Mouse (Mus musculus) small intestine, adult 2 months (tissue): ENCODE measurements around the gene Rasal2. TPM values are rescaled to one million over a fixed set of nuclear protein-coding genes. Genes with fewer than 3 reads are reported as not detected.
A peak's percentile ranks its signal among the peaks of the same experiment; 100 is the strongest.

Experiments
- H3K27ac ChIP-seq: fragments of 200-500 bp; 2 replicates; pipeline ENCODE4 v1.5.1; 2012; ENCODE audit warnings: low read depth, low read length, control low read depth, inconsistent platforms; ENCODE audit not compliant: insufficient read depth
- H3K27me3 ChIP-seq: fragments of 200-500 bp; 2 replicates; pipeline ENCODE4 v1.6.1; 2012; ENCODE audit warnings: mild to moderate bottlenecking, moderate library complexity, low read length, inconsistent platforms; ENCODE audit not compliant: control insufficient read depth, insufficient read depth
- H3K36me3 ChIP-seq: fragments of 200-500 bp; 2 replicates; pipeline ENCODE4 v1.6.1; 2012; ENCODE audit warnings: mild to moderate bottlenecking, low read length, control low read depth, inconsistent platforms; ENCODE audit not compliant: control insufficient read depth, insufficient read depth
- H3K4me1 ChIP-seq: fragments of 200-500 bp; 2 replicates; pipeline ENCODE4 v1.6.1; 2012; ENCODE audit warnings: low read length, inconsistent platforms, mixed read lengths; ENCODE audit not compliant: control insufficient read depth, insufficient read depth, insufficient read length
- H3K4me3 ChIP-seq: fragments of 200-500 bp; 2 replicates; pipeline ENCODE4 v1.5.1; 2012; ENCODE audit warnings: low read depth, mild to moderate bottlenecking, control low read depth, inconsistent platforms, low read length, moderate library complexity
- CTCF ChIP-seq: fragments of 200-500 bp; IDR thresholded peaks from 2 replicates; pipeline ENCODE4 v1.5.1; 2012; ENCODE audit warnings: low read depth, mild to moderate bottlenecking, control low read depth, inconsistent platforms, low read length, moderate library complexity, mixed read lengths; ENCODE audit not compliant: insufficient replicate concordance, insufficient read length; ENCODE audit errors: extremely low read depth
- POLR2A ChIP-seq: fragments of 200-500 bp; IDR thresholded peaks from 2 replicates; pipeline ENCODE4 v1.6.1; 2012; ENCODE audit warnings: low read depth, mild to moderate bottlenecking, control low read depth, inconsistent platforms, low read length, moderate library complexity
- WGBS: fragments of 180-500 bp; shearing (Covaris S2); methylation state at CpG from one replicate; pipeline ENCODE4 v1.1.7; 2018; 5-methylcytosine and 5-hydroxymethylcytosine counted together
- polyA plus RNA-seq: library from polyadenylated mRNA; depleted of rRNA; stranded (reverse); fragments of >200 nt; gene quantifications from 2 replicates; pipeline ENCODE4 v1.2.3, GENCODE M21; 2012

Gene Rasal2
- polyA plus RNA-seq, 1 experiment: 1.4 TPM

DNA sequence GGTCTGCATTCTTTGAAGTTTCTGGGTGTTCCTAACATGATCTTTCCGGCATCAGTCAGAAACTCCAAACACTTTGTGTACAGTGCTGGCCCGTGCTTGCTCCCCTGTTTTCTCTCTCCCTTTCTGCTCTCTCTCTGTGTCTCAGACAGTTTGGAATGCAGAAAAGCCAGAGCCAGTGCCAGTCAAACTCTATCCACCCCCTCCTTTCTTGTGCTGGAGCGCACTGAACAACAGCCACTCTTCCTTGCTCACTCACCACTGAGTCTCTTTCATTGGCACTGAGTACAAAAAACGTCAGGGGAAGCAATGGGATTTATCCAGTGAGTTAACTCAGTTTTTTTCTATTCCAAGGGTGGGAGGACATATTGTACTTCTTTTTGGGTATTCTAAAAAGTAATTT lies 155.8 kb downstream of the Rasal2 start:
- H3K27ac ChIP-seq: no peak overlapping the region
- H3K27me3 ChIP-seq: no peaks in the 10 kb centered on the region
- no peak for TF ChIP-seq CTCF
- TF ChIP-seq POLR2A: no peak

DNA sequence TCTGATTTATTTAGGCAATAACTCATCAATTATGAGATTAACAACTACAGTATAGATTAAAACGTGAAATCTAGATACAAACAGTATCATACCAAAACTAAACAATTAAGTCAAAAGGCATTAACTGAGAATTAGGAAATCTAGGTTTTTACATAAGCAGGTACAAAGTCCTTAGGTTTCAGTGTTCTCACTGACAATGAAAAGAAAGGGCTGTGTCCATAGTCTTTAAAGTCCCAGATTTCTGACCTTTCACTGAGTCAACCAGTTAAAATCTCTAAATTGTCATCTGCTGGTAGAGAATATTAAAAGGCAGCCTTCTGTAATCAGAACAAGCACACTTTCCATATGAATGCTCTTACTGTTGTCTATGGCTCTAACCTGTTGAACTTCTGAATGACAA lies 156.6 kb downstream of the Rasal2 start:
- TF ChIP-seq POLR2A (no peak), CTCF (no peak)
- no peaks in the 10 kb centered on the region for H3K36me3 ChIP-seq
- H3K27ac ChIP-seq: no peak overlapping the region
- H3K4me3 ChIP-seq: no peak overlapping the region
- no peaks in the 10 kb centered on the region for H3K27me3 ChIP-seq
- H3K4me1 ChIP-seq: no peaks in the 10 kb centered on the region; the same call in 1 of the 2 replicates
- WGBS: 56% methylated on average over 1 of the region's 1 CpGs

More for the DNA sequence above, 155.8 kb downstream of the Rasal2 start:
- 60% methylated on average over 4 of the region's 4 CpGs for WGBS
- Histone ChIP-seq H3K4me1 (no peaks in the 10 kb centered on the region; the same call in 1 of the 2 replicates), H3K4me3 (no peak overlapping the region), H3K36me3 (no peaks in the 10 kb centered on the region)

GRCm38 (mm10) chr1:157253600-157254490 lies 158.6 kb downstream of the Rasal2 start:
- no peaks in the 10 kb centered on the region; the same call in 1 of the 2 replicates for H3K4me1 ChIP-seq
- WGBS: 24% methylated on average over 9 of the region's 9 CpGs
- H3K36me3 ChIP-seq: no peaks in the 10 kb centered on the region
- H3K27ac ChIP-seq: peak overlapping the region; percentile 60
- no peaks in the 10 kb centered on the region for H3K27me3 ChIP-seq
- TF ChIP-seq POLR2A (no peak), CTCF (no peak)
- H3K4me3 ChIP-seq: no peak overlapping the region

GRCm38 (mm10) chr1:157248112-157248511 lies 164.3 kb downstream of the Rasal2 start:
- Histone ChIP-seq H3K27me3 (no peaks in the 10 kb centered on the region), H3K27ac (no peak overlapping the region), H3K36me3 (no peaks in the 10 kb centered on the region), H3K4me1 (no peaks in the 10 kb centered on the region), H3K4me3 (no peak overlapping the region)
- no peak for TF ChIP-seq CTCF
- TF ChIP-seq POLR2A: no peak
- 76% methylated on average over 3 of the region's 3 CpGs for WGBS

DNA sequence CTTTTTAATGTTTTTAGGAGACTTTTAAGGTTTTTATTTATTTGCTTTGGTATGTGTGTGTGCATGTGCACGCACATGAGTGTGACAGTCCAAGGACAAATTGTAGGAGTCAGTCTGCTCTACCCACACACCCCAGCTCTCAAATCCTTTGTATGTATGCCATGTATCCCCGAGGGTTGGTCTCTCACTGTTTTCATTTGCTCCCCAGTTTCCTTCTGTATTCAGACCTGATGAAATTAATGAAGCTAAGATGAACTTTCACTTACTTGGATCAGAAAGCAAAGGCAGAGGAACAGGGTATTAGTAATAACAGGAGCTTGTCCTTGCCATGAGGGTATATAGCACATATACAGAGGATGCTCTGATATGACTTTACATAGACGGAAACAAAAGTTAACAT lies 165.1 kb downstream of the Rasal2 start:
- WGBS: 74% methylated on average over 3 of the region's 3 CpGs
- Histone ChIP-seq H3K36me3 (no peaks in the 10 kb centered on the region), H3K27ac (no peak overlapping the region), H3K27me3 (no peaks in the 10 kb centered on the region), H3K4me1 (no peaks in the 10 kb centered on the region), H3K4me3 (no peak overlapping the region)
- TF ChIP-seq CTCF (no peak), POLR2A (no peak)

- Histone ChIP-seq H3K36me3 (no peaks in the 10 kb centered on the region), H3K27ac (no peak overlapping the region), H3K4me3 (no peak overlapping the region), H3K27me3 (no peaks in the 10 kb centered on the region), H3K4me1 (no peaks in the 10 kb centered on the region)
- 71% methylated on average over 1 of the region's 1 CpGs for WGBS
- no peak for TF ChIP-seq CTCF
- no peak for TF ChIP-seq POLR2A
Observed at GRCm38 (mm10) chr1:157246779-157247178, 165.6 kb downstream of the Rasal2 start.

GRCm38 (mm10) chr1:157244453-157244790 lies 168.0 kb downstream of the Rasal2 start:
- TF ChIP-seq POLR2A: no peak
- Histone ChIP-seq H3K27me3 (no peaks in the 10 kb centered on the region), H3K4me1 (no peaks in the 10 kb centered on the region), H3K27ac (no peak overlapping the region), H3K4me3 (no peak overlapping the region), H3K36me3 (no peaks in the 10 kb centered on the region)
- 72% methylated on average over 5 of the region's 5 CpGs for WGBS
